Mouse (Mus musculus): Measurements from ENCODE around the gene Polr1a.

Gene Polr1a

GRCm38 (mm10) chr6:71997215-71997614 lies 88.4 kb downstream of the Polr1a start:
- DNase-seq (ENCODE audit: low read depth, low spot score), result no peak

GRCm38 (mm10) chr6:71999917-72000512 lies 91.2 kb downstream of the Polr1a start:
- no peak for DNase-seq (ENCODE audit: low read depth, low spot score)

GRCm38 (mm10) chr6:72001220-72001777 lies 92.4 kb downstream of the Polr1a start:
- DNase-seq (ENCODE audit: low read depth, low spot score), result no peak

- no peak for DNase-seq (ENCODE audit: low read depth, low spot score)
Observed at GRCm38 (mm10) chr6:72007411-72008212, 98.8 kb downstream of the Polr1a start.

GRCm38 (mm10) chr6:72008213-72008655 lies 99.4 kb downstream of the Polr1a start:
- DNase-seq (ENCODE audit: low read depth, low spot score), result no peak

GRCm38 (mm10) chr6:72009454-72009853 lies 100.6 kb downstream of the Polr1a start:
- DNase-seq (ENCODE audit: low read depth, low spot score), result no peak

- DNase-seq (ENCODE audit: low read depth, low spot score), result no peak
Observed at GRCm38 (mm10) chr6:72014033-72014432, 105.2 kb downstream of the Polr1a start.

GRCm38 (mm10) chr6:72018052-72018451 lies 109.2 kb downstream of the Polr1a start:
- DNase-seq (ENCODE audit: low read depth, low spot score), result no peak

- DNase-seq (ENCODE audit: low read depth, low spot score), result no peak
Observed at GRCm38 (mm10) chr6:72025497-72025896, 116.6 kb downstream of the Polr1a start.

- DNase-seq (ENCODE audit: low read depth, low spot score), result no peak
Observed at GRCm38 (mm10) chr6:72028079-72028478, 119.2 kb downstream of the Polr1a start.

- no peak for DNase-seq (ENCODE audit: low read depth, low spot score)
Observed at GRCm38 (mm10) chr6:72029674-72030073, 120.8 kb downstream of the Polr1a start.

Measured in retina, postnatal 7 days (tissue).